Comparison of ENCODE assay signal across 7 mouse cellular contexts in the genomic region with DNA sequence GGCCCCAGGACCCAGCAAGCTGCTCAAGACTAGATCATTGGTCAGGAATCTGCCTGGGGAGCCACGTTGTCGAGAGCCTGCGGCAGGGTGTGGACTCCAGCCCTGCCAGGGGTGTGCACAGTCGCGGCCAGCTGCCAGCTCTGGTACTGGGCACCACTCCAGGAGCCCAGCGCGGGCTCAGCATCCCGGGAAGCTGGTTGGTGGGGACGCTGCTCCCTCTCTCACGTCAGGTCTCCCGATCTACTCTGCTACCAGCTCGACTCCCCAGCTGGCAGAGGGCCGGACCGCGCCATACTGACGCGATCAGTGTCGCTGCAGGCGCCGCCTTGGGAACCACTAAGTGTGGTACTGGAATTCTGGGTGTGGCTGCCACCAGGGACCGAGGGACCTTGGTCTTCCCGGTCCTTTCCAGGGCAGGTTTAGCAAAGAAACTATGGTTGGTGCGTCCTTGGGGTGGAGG. TPM values are rescaled to one million over a fixed set of nuclear protein-coding genes. Genes with fewer than 3 reads are reported as not detected.
DNase-seq lines count a peak whose midpoint lies in the region; ATAC-seq lines count a peak whose summit lies in the region.

No protein-coding gene starts in this region.

- intact Hi-C loops in heart, postnatal 10 days (cut with DNase I) = no loop called here

- peak; percentile 53 for DNase-seq in cerebellum, adult 11 months
- peak; percentile 93 for DNase-seq in heart, postnatal 10 days
- peak; percentile 74 for DNase-seq in large intestine, adult 2 months (ENCODE audit: low read depth, low spot score)
- DNase-seq in liver, embryonic 13.5 days = no peak
- DNase-seq in urinary bladder, postnatal 36 days (ENCODE audit: low spot score in 2 of 2) = peak; percentile 62 to 80

- peak; percentile 95 for ATAC-seq in forebrain, embryonic 15.5 days (replicated peaks)
- ATAC-seq in liver, embryonic 13.5 days (ENCODE audit: low read depth) = no peak
- peak; percentile 85 for ATAC-seq in neural tube, embryonic 15.5 days (ENCODE audit: low FRiP score)

- H3K4me3 ChIP-seq in forebrain, embryonic 15.5 days = peak overlapping the region; percentile 36
- H3K4me3 ChIP-seq in liver, embryonic 13.5 days (replicated peaks) = no peak overlapping the region
- H3K4me3 ChIP-seq in neural tube, embryonic 15.5 days (replicated peaks) = peak overlapping the region; percentile 31

- no peaks in the 10 kb centered on the region for H3K9me3 ChIP-seq in forebrain, embryonic 15.5 days
- no peaks in the 10 kb centered on the region for H3K9me3 ChIP-seq in liver, embryonic 13.5 days (replicated peaks)
- H3K9me3 ChIP-seq in neural tube, embryonic 15.5 days (replicated peaks) = no peaks in the 10 kb centered on the region

- peaks cover 21% of the 10 kb centered on the region for H3K4me1 ChIP-seq in forebrain, embryonic 15.5 days
- peaks cover 4% of the 10 kb centered on the region; the same call in 1 of the 2 replicates for H3K4me1 ChIP-seq in liver, embryonic 13.5 days (replicated peaks)
- peaks cover 10% of the 10 kb centered on the region for H3K4me1 ChIP-seq in neural tube, embryonic 15.5 days

- WGBS in forebrain, embryonic 15.5 days = 3% methylated on average over 23 of the region's 23 CpGs
- WGBS in large intestine, adult 2 months = 4% methylated on average over 23 of the region's 23 CpGs
- 11% methylated on average over 23 of the region's 23 CpGs for WGBS in liver, embryonic 13.5 days (ENCODE audit: insufficient replicate concordance)
- WGBS in neural tube, embryonic 15.5 days = 2% methylated on average over 23 of the region's 23 CpGs

- H3K27me3 ChIP-seq in forebrain, embryonic 15.5 days = no peaks in the 10 kb centered on the region
- H3K27me3 ChIP-seq in liver, embryonic 13.5 days = peaks cover 37% of the 10 kb centered on the region
- no peaks in the 10 kb centered on the region for H3K27me3 ChIP-seq in neural tube, embryonic 15.5 days (replicated peaks)

- no peaks in the 10 kb centered on the region for H3K36me3 ChIP-seq in forebrain, embryonic 15.5 days
- no peaks in the 10 kb centered on the region for H3K36me3 ChIP-seq in liver, embryonic 13.5 days
- H3K36me3 ChIP-seq in neural tube, embryonic 15.5 days = no peaks in the 10 kb centered on the region

- peak overlapping the region; percentile 22 for H3K9ac ChIP-seq in forebrain, embryonic 15.5 days (replicated peaks)
- H3K9ac ChIP-seq in liver, embryonic 13.5 days = no peak overlapping the region
- H3K9ac ChIP-seq in neural tube, embryonic 15.5 days (replicated peaks) = 0 out of 2 replicates have a peak overlapping the region, but pooled peaks have one; percentile 8

- peak overlapping the region; percentile 70 for H3K27ac ChIP-seq in forebrain, embryonic 15.5 days (replicated peaks)
- H3K27ac ChIP-seq in liver, embryonic 13.5 days = no peak overlapping the region
- peak overlapping the region; percentile 54 for H3K27ac ChIP-seq in neural tube, embryonic 15.5 days (replicated peaks)

- peak overlapping the region; percentile 54 for H3K4me2 ChIP-seq in forebrain, embryonic 15.5 days (replicated peaks)
- peak overlapping the region; percentile 41 for H3K4me2 ChIP-seq in liver, embryonic 13.5 days
- peak overlapping the region; percentile 65 for H3K4me2 ChIP-seq in neural tube, embryonic 15.5 days

RNA-seq across cellular contexts. Expression of a gene that starts 11.7 kb away (rescaled TPM):
- 3.4 and 4.0 TPM in 2 replicates for polyA plus RNA-seq in forebrain, embryonic 15.5 days (2015; fragmentation: Nextera tagmentation; extraction: Ambion mirVana)
- under 1 TPM in 1 of 2 experiments, not detected in 1; 0.26 TPM for total RNA-seq in heart, postnatal 10 days (2021)
- 3.7 and 11.0 TPM in 2 replicates for polyA plus RNA-seq in large intestine, adult 2 months (2012; rRNA removed)
- polyA plus RNA-seq in liver, embryonic 13.5 days (2015; fragmentation: Nextera tagmentation; extraction: Ambion mirVana) = 0.05 TPM in 1 of 2 replicates, not detected in the other
- polyA plus RNA-seq in neural tube, embryonic 15.5 days (2015; fragmentation: Nextera tagmentation; extraction: Ambion mirVana) = 3.8 and 4.2 TPM in 2 replicates

RNA-seq across cellular contexts. Expression of a gene that starts 35.5 kb away (rescaled TPM):
- polyA plus RNA-seq in forebrain, embryonic 15.5 days (2015; fragmentation: Nextera tagmentation; extraction: Ambion mirVana) = 1,184 and 1,237 TPM in 2 replicates
- total RNA-seq in heart, postnatal 10 days (2021) = 1,000 to 10,000 TPM; 1,252 to 1,287 TPM
- polyA plus RNA-seq in large intestine, adult 2 months (2012; rRNA removed) = 391 and 778 TPM in 2 replicates
- polyA plus RNA-seq in liver, embryonic 13.5 days (2015; fragmentation: Nextera tagmentation; extraction: Ambion mirVana) = 229 and 232 TPM in 2 replicates
- 997 and 1,089 TPM in 2 replicates for polyA plus RNA-seq in neural tube, embryonic 15.5 days (2015; fragmentation: Nextera tagmentation; extraction: Ambion mirVana)

RNA-seq across cellular contexts. Expression of a gene that starts 58.8 kb away (rescaled TPM):
- polyA plus RNA-seq in forebrain, embryonic 15.5 days (2015; fragmentation: Nextera tagmentation; extraction: Ambion mirVana) = 10.1 and 11.1 TPM in 2 replicates
- 1 to 10 TPM; 4.4 to 8.3 TPM for total RNA-seq in heart, postnatal 10 days (2021)
- polyA plus RNA-seq in large intestine, adult 2 months (2012; rRNA removed) = 2.3 and 2.9 TPM in 2 replicates
- 4.4 and 4.7 TPM in 2 replicates for polyA plus RNA-seq in liver, embryonic 13.5 days (2015; fragmentation: Nextera tagmentation; extraction: Ambion mirVana)
- 8.4 and 11.3 TPM in 2 replicates for polyA plus RNA-seq in neural tube, embryonic 15.5 days (2015; fragmentation: Nextera tagmentation; extraction: Ambion mirVana)

RNA-seq across cellular contexts. Expression of a gene that starts 59.0 kb away (rescaled TPM):
- polyA plus RNA-seq in forebrain, embryonic 15.5 days (2015; fragmentation: Nextera tagmentation; extraction: Ambion mirVana) = 22.7 and 25.5 TPM in 2 replicates
- 10 to 100 TPM; 19.3 to 21.0 TPM for total RNA-seq in heart, postnatal 10 days (2021)
- polyA plus RNA-seq in large intestine, adult 2 months (2012; rRNA removed) = 1.0 and 1.7 TPM in 2 replicates
- 2.5 and 3.0 TPM in 2 replicates for polyA plus RNA-seq in liver, embryonic 13.5 days (2015; fragmentation: Nextera tagmentation; extraction: Ambion mirVana)
- polyA plus RNA-seq in neural tube, embryonic 15.5 days (2015; fragmentation: Nextera tagmentation; extraction: Ambion mirVana) = 21.1 and 23.8 TPM in 2 replicates
